11 mouse cellular contexts compared by ENCODE assay signal in the genomic region with DNA sequence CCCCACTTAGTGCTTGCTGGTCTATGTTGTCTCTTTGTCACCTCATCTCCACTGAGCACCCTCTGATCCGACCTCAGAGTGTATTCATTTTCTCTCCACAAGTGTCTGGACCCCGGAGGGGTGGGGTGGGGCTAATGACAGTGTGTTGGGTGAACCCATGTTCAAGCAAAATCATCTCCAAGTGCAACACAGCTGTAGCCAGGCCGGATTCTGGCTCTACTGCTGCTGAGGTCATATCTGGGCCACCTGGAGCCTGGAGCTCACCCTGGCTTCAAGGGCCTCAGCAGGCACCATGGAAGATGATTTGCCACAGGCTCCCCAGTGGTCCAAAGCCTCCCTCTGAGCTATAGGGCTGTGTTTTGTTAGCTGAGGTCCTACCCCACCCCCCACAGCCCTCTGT. TPM values are rescaled to one million over a fixed set of nuclear protein-coding genes. Genes with fewer than 3 reads are reported as not detected.
DNase-seq lines count a peak whose midpoint lies in the region; ATAC-seq lines count a peak whose summit lies in the region.
"Had no signal": no experiment of that assay in that cellular context is flagged by ENCODE, and none has a peak within 500 bp of the region (broad histone marks: within the 10 kb centered on the region; RNA-seq: fewer than 3 reads in every experiment).

No protein-coding gene starts in this region.

- no peaks in the 10 kb centered on the region for H3K27me3 ChIP-seq in heart, embryonic 11.5 days (ENCODE audit: control insufficient read depth, insufficient read depth, low read length)
- H3K27me3 ChIP-seq in neural tube, embryonic 11.5 days (ENCODE audit: control insufficient read depth, insufficient read depth, low read length) = no peaks in the 10 kb centered on the region
- H3K27me3 ChIP-seq in hindbrain, embryonic 15.5 days = no peaks in the 10 kb centered on the region
- no peaks in the 10 kb centered on the region for H3K27me3 ChIP-seq in stomach, embryonic 15.5 days (replicated peaks)
- H3K27me3 ChIP-seq: CH12.LX had no signal

- ATAC-seq in heart, embryonic 11.5 days (replicated peaks; ENCODE audit: insufficient number of reproducible peaks, low FRiP score, low TSS enrichment) = no peak
- ATAC-seq in neural tube, embryonic 11.5 days (ENCODE audit: insufficient read depth, low FRiP score, low TSS enrichment) = no peak
- ATAC-seq in hindbrain, embryonic 15.5 days (ENCODE audit: low FRiP score, low read depth) = no peak
- ATAC-seq in stomach, embryonic 15.5 days (ENCODE audit: insufficient read depth, low FRiP score, low read depth) = no peak

- 37% methylated on average over 3 of the region's 3 CpGs for WGBS in heart, embryonic 11.5 days (ENCODE audit: insufficient replicate concordance)
- WGBS in neural tube, embryonic 11.5 days = 48% methylated on average over 3 of the region's 3 CpGs
- 52% methylated on average over 3 of the region's 3 CpGs for WGBS in hindbrain, embryonic 15.5 days
- WGBS in stomach, embryonic 15.5 days = 25% methylated on average over 3 of the region's 3 CpGs

- intact Hi-C loops in heart, postnatal 14 days (cut with DNase I) = no loop called here

- no peak overlapping the region for H3K4me2 ChIP-seq in heart, embryonic 11.5 days
- H3K4me2 ChIP-seq in neural tube, embryonic 11.5 days (ENCODE audit: low read depth) = no peak overlapping the region
- H3K4me2 ChIP-seq in hindbrain, embryonic 15.5 days = no peak overlapping the region
- no peak overlapping the region for H3K4me2 ChIP-seq in stomach, embryonic 15.5 days

- peaks cover 96% of the 10 kb centered on the region for H3K4me1 ChIP-seq in heart, embryonic 11.5 days (ENCODE audit: control insufficient read depth, insufficient read depth, low read length)
- H3K4me1 ChIP-seq in neural tube, embryonic 11.5 days (ENCODE audit: control insufficient read depth, insufficient read depth, low read length) = peaks cover 40% of the 10 kb centered on the region
- H3K4me1 ChIP-seq in hindbrain, embryonic 15.5 days (replicated peaks) = peaks cover 75% of the 10 kb centered on the region
- H3K4me1 ChIP-seq in stomach, embryonic 15.5 days = peaks cover 62% of the 10 kb centered on the region

- no peak overlapping the region for H3K4me3 ChIP-seq in heart, embryonic 11.5 days (ENCODE audit: low read depth, low read length)
- no peak overlapping the region for H3K4me3 ChIP-seq in neural tube, embryonic 11.5 days (ENCODE audit: low read depth, low read length)
- no peak overlapping the region for H3K4me3 ChIP-seq in hindbrain, embryonic 15.5 days
- no peak overlapping the region for H3K4me3 ChIP-seq in stomach, embryonic 15.5 days (replicated peaks)

- H3K36me3 ChIP-seq in heart, embryonic 11.5 days (ENCODE audit: control insufficient read depth, insufficient read depth, low read length) = no peaks in the 10 kb centered on the region
- H3K36me3 ChIP-seq in neural tube, embryonic 11.5 days (ENCODE audit: control insufficient read depth, insufficient read depth, low read length) = no peaks in the 10 kb centered on the region; the same call in 1 of the 2 replicates
- no peaks in the 10 kb centered on the region; the same call in 1 of the 2 replicates for H3K36me3 ChIP-seq in hindbrain, embryonic 15.5 days
- H3K36me3 ChIP-seq in stomach, embryonic 15.5 days = no peaks in the 10 kb centered on the region

- H3K9me3 ChIP-seq in heart, embryonic 11.5 days (replicated peaks; ENCODE audit: control insufficient read depth, low read length) = no peaks in the 10 kb centered on the region
- no peaks in the 10 kb centered on the region for H3K9me3 ChIP-seq in neural tube, embryonic 11.5 days (ENCODE audit: control insufficient read depth, low read length)
- H3K9me3 ChIP-seq in hindbrain, embryonic 15.5 days = no peaks in the 10 kb centered on the region
- no peaks in the 10 kb centered on the region for H3K9me3 ChIP-seq in stomach, embryonic 15.5 days

- DNase-seq in heart, postnatal 14 days = no peak
- DNase-seq in neural tube, embryonic 11.5 days (ENCODE audit: low spot score) = no peak
- no peak for DNase-seq in neural tube, embryonic 10.5 days (ENCODE audit: extremely low spot score, low spot score)
- DNase-seq in left cerebral cortex, adult 11 months (ENCODE audit: low spot score) = no peak
- DNase-seq in yolk sac, embryonic 10.5 days (ENCODE audit: low spot score) = no peak
- DNase-seq: kidney, adult 8-10 months; lung, postnatal 14 days had no signal

- H3K27ac ChIP-seq in heart, embryonic 11.5 days (ENCODE audit: low read depth, low read length) = 0 out of 2 replicates have a peak overlapping the region, but pooled peaks have one; percentile 62
- peak overlapping the region; percentile 65; the same call in 1 of the 2 replicates for H3K27ac ChIP-seq in neural tube, embryonic 11.5 days (ENCODE audit: low read depth, low read length)
- peak overlapping the region; percentile 55 for H3K27ac ChIP-seq in hindbrain, embryonic 15.5 days (replicated peaks)
- peak overlapping the region; percentile 57; the same call in 1 of the 2 replicates for H3K27ac ChIP-seq in stomach, embryonic 15.5 days

- H3K9ac ChIP-seq in heart, embryonic 11.5 days (ENCODE audit: low read depth, low read length) = 0 out of 2 replicates have a peak overlapping the region, but pooled peaks have one; percentile 28
- no peak overlapping the region for H3K9ac ChIP-seq in neural tube, embryonic 11.5 days (ENCODE audit: low read length)
- H3K9ac ChIP-seq in hindbrain, embryonic 15.5 days = no peak overlapping the region
- no peak overlapping the region for H3K9ac ChIP-seq in stomach, embryonic 15.5 days

RNA-seq across cellular contexts. Expression of a gene that starts 52.6 kb away (rescaled TPM):
- polyA plus RNA-seq in heart, embryonic 11.5 days (2014; fragmentation: Nextera tagmentation; extraction: Ambion mirVana) = 34.9 and 36.2 TPM in 2 replicates
- total RNA-seq in heart, postnatal 14 days (2021) = 10 to 100 TPM; 53.9 to 59.4 TPM
- 57.4 and 60.2 TPM in 2 replicates for polyA plus RNA-seq in neural tube, embryonic 11.5 days (2014; fragmentation: Nextera tagmentation; extraction: Ambion mirVana)
- polyA plus RNA-seq in hindbrain, embryonic 15.5 days (2015; fragmentation: Nextera tagmentation; extraction: Ambion mirVana) = 70.9 and 72.6 TPM in 2 replicates
- polyA plus RNA-seq in stomach, embryonic 15.5 days (2015; fragmentation: Nextera tagmentation; extraction: Ambion mirVana) = 29.0 and 31.3 TPM in 2 replicates
